Mouse (Mus musculus): ENCODE data around the gene Il5.

DNA sequence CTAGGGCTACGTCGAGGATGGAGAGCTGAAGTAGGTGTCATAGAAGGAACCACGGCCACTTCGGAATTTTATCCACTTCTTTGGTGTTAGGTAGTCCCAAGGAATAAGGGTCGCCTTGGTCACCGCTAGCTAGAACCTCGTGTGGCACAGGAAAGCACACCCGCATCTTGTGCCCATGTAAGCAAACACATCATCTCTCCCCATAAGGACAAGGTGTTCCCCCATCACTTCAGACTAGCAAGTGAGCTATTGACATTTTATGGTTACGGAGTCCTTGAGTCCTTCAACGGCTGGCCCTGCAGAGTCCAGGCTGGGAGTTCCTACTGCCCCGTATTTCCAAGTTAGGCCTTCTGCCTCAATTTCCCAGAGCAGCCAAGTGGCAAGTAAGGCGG, 48.6 kb downstream of the Il5 start:
- TF ChIP-seq CTCF (IDR thresholded peaks at IDR 0.05; ENCODE audit: control insufficient read depth, insufficient read depth, insufficient read length) (no peak), MYOG (IDR thresholded peaks at IDR 0.05; ENCODE audit: control insufficient read depth, extremely low read depth, insufficient read length) (no peak), MYOD1 (IDR thresholded peaks at IDR 0.05; ENCODE audit: control insufficient read depth, insufficient read length, low read depth) (no peak), USF1 (IDR thresholded peaks at IDR 0.05; ENCODE audit: low read depth) (no peak)

Measured in C2C12 (cell line).